Mouse (Mus musculus): ENCODE measurements around the gene Plekha6. TPM values are rescaled to one million over a fixed set of nuclear protein-coding genes. Genes with fewer than 3 reads are reported as not detected.

Plekha6 gene
- polyA plus RNA-seq (2017; shearing (Covaris generic)) = 0.93 TPM

DNA sequence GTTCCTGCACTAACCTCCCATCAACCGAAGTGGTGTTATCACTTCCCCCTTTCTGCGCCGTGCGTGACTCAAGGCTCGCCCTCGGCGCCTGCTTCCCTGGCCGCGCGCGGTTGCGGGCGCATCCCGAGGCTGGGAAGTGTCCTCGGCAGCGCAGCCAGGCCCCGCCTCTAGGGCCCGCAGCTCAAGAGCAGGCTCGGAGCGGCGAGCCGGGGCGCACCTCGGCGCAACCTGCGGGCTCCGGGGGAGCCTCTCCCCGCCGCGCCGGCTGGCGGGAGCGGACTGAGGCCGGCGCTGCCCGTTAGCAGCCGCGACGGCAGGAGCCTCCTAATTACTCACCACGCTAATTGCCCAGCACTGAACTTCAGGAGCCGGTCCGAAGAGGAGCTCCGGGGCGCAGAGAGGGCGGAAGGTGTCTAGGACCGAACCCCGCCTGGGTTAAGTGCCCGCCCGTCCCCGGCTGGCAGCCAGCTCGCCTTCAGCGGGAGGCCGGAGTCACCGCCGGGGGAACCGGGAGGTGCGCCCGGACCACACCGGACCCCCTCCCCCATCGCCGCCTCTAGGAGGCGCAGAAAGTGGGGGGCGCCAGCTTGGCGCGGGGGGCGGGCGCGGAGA lies at the start of gene Plekha6:
TSS of gene Plekha6 (plus strand) at position 391 of the 612 bp plus-strand sequence.

DNA sequence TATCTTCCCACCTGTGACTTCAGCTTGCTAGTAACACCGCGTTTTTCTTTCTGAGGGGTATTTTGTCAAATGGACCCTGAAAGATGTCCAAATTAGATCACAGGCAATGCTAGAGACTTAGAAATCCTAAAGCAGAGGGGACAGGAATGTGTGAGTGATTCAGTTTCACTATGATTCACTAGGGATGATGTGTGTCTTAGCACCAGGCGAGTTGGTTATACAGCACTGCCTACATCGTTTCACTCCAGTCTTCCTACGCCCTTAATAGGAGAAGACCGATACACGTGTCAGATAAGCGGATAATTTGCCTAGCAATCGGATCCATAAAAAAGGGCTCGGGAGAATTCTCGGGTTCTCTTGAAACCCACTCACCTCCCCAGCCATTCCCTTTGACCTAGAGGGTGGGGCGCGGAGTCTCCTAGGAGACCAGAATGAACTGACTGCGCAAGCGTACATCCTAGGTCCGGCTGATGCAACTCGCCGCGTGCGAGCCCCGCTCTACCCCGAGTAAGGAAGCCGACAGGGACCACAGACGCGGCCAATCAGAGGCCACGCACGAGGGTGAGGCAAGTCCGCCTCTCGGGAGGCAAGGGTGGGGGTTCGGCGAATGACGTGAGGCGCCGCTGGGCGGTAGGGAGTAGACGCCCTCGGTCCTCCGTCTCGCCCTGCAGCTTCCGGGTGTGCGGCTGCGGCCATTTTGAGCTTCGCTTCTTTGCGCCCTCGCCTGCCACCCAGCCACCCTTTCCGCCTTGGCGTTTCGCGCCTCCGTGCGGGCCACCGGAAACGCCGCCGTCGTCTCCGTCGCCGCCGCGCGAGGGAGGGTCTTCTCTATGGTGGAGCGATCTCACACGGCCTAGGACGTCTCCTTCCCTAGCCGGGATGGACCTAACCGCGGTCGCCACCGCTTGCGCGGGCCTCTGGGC lies 33.1 kb upstream of the Plekha6 start, which contains the start of gene Ppp1r15b:
TSS of gene Ppp1r15b (plus strand) at position 506 of the 923 bp plus-strand sequence.

GRCm38 (mm10) chr1:133309652-133310267 lies 145.8 kb downstream of the Plekha6 start, which contains the start of gene Golt1a:
Gene Golt1a (plus strand): TSS chr1:133309800.

GRCm38 (mm10) chr1:133321267-133321925 lies 157.4 kb downstream of the Plekha6 start, which contains the start of gene Kiss1:
Gene Kiss1 (plus strand): TSS chr1:133321875.

GRCm38 (mm10) chr1:133350210-133350609 lies 186.2 kb downstream of the Plekha6 start, which contains the start of gene Ren1:
Gene Ren1 (plus strand): TSS chr1:133350510.

Other genes with a start within 250 kb of the Plekha6 start
- gene Mdm4, start 133.6 kb upstream of the Plekha6 start, polyA plus RNA-seq (2017; shearing (Covaris generic)) = 124 TPM
- gene Pik3c2b, start 118.5 kb upstream of the Plekha6 start, polyA plus RNA-seq (2017; shearing (Covaris generic)) = 0.23 TPM
- 51.8 TPM for gene Ppp1r15b, start 33.1 kb upstream of the Plekha6 start, polyA plus RNA-seq (2017; shearing (Covaris generic))
- gene Golt1a, start 145.6 kb downstream of the Plekha6 start, polyA plus RNA-seq (2017; shearing (Covaris generic)) = not detected
- gene Kiss1, start 157.7 kb downstream of the Plekha6 start, polyA plus RNA-seq (2017; shearing (Covaris generic)) = not detected
- gene Ren1, start 186.3 kb downstream of the Plekha6 start, polyA plus RNA-seq (2017; shearing (Covaris generic)) = not detected
- gene Etnk2, start 199.4 kb downstream of the Plekha6 start, polyA plus RNA-seq (2017; shearing (Covaris generic)) = 0.18 TPM